Mouse (Mus musculus): ENCODE results near the gene Mtpn. TPM values are rescaled to one million over a fixed set of nuclear protein-coding genes. Genes with fewer than 3 reads are reported as not detected.

The Mtpn gene
- total and polyA plus RNA-seq, 3 experiments: 59.7 to 121 (median 119) TPM

DNA sequence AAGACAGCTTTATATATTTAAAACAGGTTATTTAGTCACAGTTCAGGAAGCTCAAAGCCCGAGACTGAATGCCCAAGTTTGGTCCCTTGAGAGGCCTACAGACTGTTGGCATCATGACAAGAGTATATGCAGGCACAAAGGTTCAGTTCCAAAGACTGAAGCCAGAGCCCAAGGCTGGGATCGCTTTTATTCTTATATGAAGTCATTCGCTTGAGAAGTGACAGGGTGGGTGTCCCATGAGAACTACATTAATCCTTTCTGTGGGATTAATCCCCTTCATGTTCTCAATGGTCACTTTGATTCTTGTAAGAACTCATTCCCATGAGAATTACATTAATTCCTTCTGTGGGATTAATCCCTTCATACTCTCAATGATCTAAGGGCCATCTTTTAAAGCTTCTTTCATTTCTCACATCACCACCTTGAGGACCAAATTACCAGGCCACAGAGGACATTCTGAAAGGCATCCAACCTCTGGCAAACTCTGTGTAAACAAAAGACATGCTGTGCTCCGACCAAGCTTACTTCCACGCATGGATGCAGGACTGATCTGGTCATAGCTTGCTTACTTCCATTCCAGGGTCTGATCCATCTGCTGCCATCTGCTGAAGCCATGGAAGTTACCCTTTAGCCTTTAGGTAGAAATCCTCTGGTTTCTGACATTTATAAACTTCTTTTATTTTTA, 59.9 kb downstream of the Mtpn start:
- Histone ChIP-seq H3K9me3 (replicated peaks; ENCODE audit: low read length) (no peaks in the 10 kb centered on the region), H3K4me2 (ENCODE audit: insufficient read depth, low read depth, poor library complexity, severe bottlenecking) (no peak overlapping the region), H3K27me3 (replicated peaks) (no peaks in the 10 kb centered on the region), H3K79me2 (replicated peaks; ENCODE audit: control insufficient read depth, extremely low read depth, insufficient read depth, poor library complexity, severe bottlenecking) (no peaks in the 10 kb centered on the region), H3K36me3 (replicated peaks in 1 of 2; ENCODE audit: control insufficient read depth in 1 of 2, insufficient read depth in 1 of 2, low read length in 1 of 2) (no peaks in the 10 kb centered on the region), H3K27ac (ENCODE audit: insufficient read depth, low read depth) (no peak overlapping the region), H3K4me3 (replicated peaks in 1 of 3; ENCODE audit: low read depth in 2 of 3, low read length in 2 of 3, poor library complexity in 1 of 3) (no peak overlapping the region), H3K9ac (ENCODE audit: insufficient read depth, low read depth) (no peak overlapping the region), H3K4me1 (ENCODE audit: control insufficient read depth in 1 of 2, insufficient read depth in 2 of 2) (no peaks in the 10 kb centered on the region)
- TF ChIP-seq E2F4 (IDR thresholded peaks at IDR 0.05; ENCODE audit: insufficient replicate concordance, low read depth, low read length): no peak
- no peak for TF ChIP-seq ETS1 (conservative IDR thresholded peaks at IDR 0.05; ENCODE audit: low read depth, low read length)
- no peak for TF ChIP-seq POLR2A (IDR thresholded peaks at IDR 0.05; ENCODE audit: low read depth, low read length)
- no peak for TF ChIP-seq MAFK (IDR thresholded peaks at IDR 0.05; ENCODE audit: insufficient replicate concordance, low read length)
- no peak for TF ChIP-seq HCFC1 (IDR thresholded peaks at IDR 0.05; ENCODE audit: low read depth, low read length)
- in situ Hi-C loops (cut with MboI; ENCODE audit: low pct_ligation_motif_present, low pct_unique_long_range_greater_than_20kb, low sequenced_read_pairs): no loop called here
- no peak for DNase-seq (ENCODE audit: extremely low read depth)
- dilution Hi-C loops (cut with MboI; ENCODE audit: extremely low pct_ligation_motif_present, extremely low pct_unique_long_range_greater_than_20kb, low sequenced_read_pairs): no loop called here

DNA sequence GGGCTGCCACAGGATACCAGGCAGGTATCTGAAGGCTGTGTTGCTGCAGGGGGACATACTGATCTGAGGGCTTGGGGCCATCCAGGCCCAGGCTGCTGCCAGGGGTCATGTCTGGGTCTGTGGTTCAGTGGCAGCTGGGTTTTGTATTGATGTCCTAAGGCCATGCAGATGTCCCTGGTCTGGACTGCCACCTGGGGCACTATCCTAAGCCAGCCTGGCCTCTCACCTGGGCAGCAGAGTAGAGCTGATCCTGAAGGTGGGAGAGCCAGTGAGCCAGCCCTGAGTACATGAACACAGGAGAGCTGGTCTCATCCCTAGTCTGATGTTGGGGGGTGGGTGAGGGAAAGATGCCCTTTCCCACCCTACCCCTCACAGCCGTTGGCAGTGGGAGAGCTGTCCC, 62.9 kb downstream of the Mtpn start:
- Histone ChIP-seq H3K79me2 (replicated peaks; ENCODE audit: control insufficient read depth, extremely low read depth, insufficient read depth, poor library complexity, severe bottlenecking) (no peaks in the 10 kb centered on the region), H3K9ac (ENCODE audit: insufficient read depth, low read depth) (no peak overlapping the region), H3K36me3 (replicated peaks in 1 of 2; ENCODE audit: control insufficient read depth in 1 of 2, insufficient read depth in 1 of 2, low read length in 1 of 2) (no peaks in the 10 kb centered on the region), H3K4me2 (ENCODE audit: insufficient read depth, low read depth, poor library complexity, severe bottlenecking) (no peak overlapping the region), H3K27ac (ENCODE audit: insufficient read depth, low read depth) (no peak overlapping the region), H3K27me3 (replicated peaks) (no peaks in the 10 kb centered on the region), H3K4me3 (replicated peaks in 1 of 3; ENCODE audit: low read depth in 2 of 3, low read length in 2 of 3, poor library complexity in 1 of 3) (no peak overlapping the region), H3K4me1 (ENCODE audit: control insufficient read depth in 1 of 2, insufficient read depth in 2 of 2) (no peaks in the 10 kb centered on the region), H3K9me3 (replicated peaks; ENCODE audit: low read length) (no peaks in the 10 kb centered on the region)
- dilution Hi-C loops (cut with MboI; ENCODE audit: extremely low pct_ligation_motif_present, extremely low pct_unique_long_range_greater_than_20kb, low sequenced_read_pairs) (no loop called here), in situ Hi-C loops (cut with MboI; ENCODE audit: low pct_ligation_motif_present, low pct_unique_long_range_greater_than_20kb, low sequenced_read_pairs) (no loop called here)
- no peak for TF ChIP-seq MAX (IDR thresholded peaks at IDR 0.05; ENCODE audit: low read length)
- no peak for TF ChIP-seq RCOR1 (conservative IDR thresholded peaks at IDR 0.05; ENCODE audit: low read depth, low read length)
- no peak for TF ChIP-seq ZKSCAN1 (IDR thresholded peaks at IDR 0.05; ENCODE audit: borderline replicate concordance, low read depth, low read length)
- TF ChIP-seq CTCF (conservative IDR thresholded peaks at IDR 0.05 in 1 of 2, IDR thresholded peaks at IDR 0.05 in 1 of 2; ENCODE audit: low read depth in 2 of 2, low read length in 2 of 2): no peak
- TF ChIP-seq USF2 (conservative IDR thresholded peaks at IDR 0.05; ENCODE audit: low read depth, low read length): no peak
- no peak for TF ChIP-seq PAX5 (IDR thresholded peaks at IDR 0.05; ENCODE audit: low read length)
- TF ChIP-seq CHD2 (IDR thresholded peaks at IDR 0.05; ENCODE audit: low read length): no peak
- TF ChIP-seq NRF1 (IDR thresholded peaks at IDR 0.05; ENCODE audit: low read depth, low read length): no peak
- TF ChIP-seq MXI1 (IDR thresholded peaks at IDR 0.05; ENCODE audit: low read depth, low read length): no peak
- DNase-seq (ENCODE audit: extremely low read depth): no peak

Measured in CH12.LX (cell line).